Mouse (Mus musculus): Measurements from ENCODE around the gene Nrros. TPM values are rescaled to one million over a fixed set of nuclear protein-coding genes. Genes with fewer than 3 reads are reported as not detected.

Gene Nrros
- total and polyA plus RNA-seq, 3 experiments = 3.9 to 9.5 (median 4.7) TPM

DNA sequence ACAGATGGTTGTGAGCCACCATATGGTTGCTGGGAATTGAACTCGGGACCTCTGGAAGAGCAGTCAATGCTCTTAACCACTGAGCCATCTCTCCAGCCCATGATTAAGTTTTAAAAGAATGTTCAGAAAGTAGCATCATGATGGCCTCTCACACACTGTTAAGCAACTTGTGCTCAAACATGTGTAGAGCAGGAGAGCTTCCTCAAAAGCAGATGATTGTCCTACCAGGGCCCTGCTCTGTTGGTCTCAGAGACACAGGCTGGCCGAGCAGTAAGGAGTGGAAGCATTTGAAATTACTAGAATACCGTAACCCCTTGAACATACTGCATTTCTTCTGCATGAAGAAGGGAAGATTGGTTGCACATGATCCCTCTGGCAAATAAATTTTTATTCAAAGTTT, 6.4 kb downstream of the Nrros start:
- intact Hi-C loops (cut with DNase I) = no loop called here
- WGBS = 90% methylated on average over 3 of the region's 3 CpGs
- Histone ChIP-seq H3K36me3 (ENCODE audit: control insufficient read depth, insufficient read depth, low read length) (no peaks in the 10 kb centered on the region), H3K4me3 (no peak overlapping the region), H3K27ac (no peak overlapping the region), H3K27me3 (ENCODE audit: control insufficient read depth, insufficient read depth, low read length) (no peaks in the 10 kb centered on the region), H3K9ac (ENCODE audit: low read depth, low read length) (no peak overlapping the region), H3K4me1 (ENCODE audit: control insufficient read depth, insufficient read depth, low read length) (peaks cover 3% of the 10 kb centered on the region; the same call in 1 of the 2 replicates), H3K79me2 (replicated peaks; ENCODE audit: control insufficient read depth, insufficient read depth, low read length) (no peaks in the 10 kb centered on the region)
- TF ChIP-seq EP300 (IDR thresholded peaks at IDR 0.05; ENCODE audit: insufficient read depth, low read depth, low read length) = no peak
- no peak for DNase-seq

- TF ChIP-seq EP300 (IDR thresholded peaks at IDR 0.05; ENCODE audit: insufficient read depth, low read depth, low read length) (no peak), CTCF (IDR thresholded peaks at IDR 0.05) (no peak), POLR2A (IDR thresholded peaks at IDR 0.05; ENCODE audit: insufficient read depth, low read depth, low read length) (no peak)
Observed at GRCm38 (mm10) chr16:32157369-32157768, 8.0 kb downstream of the Nrros start.

DNA sequence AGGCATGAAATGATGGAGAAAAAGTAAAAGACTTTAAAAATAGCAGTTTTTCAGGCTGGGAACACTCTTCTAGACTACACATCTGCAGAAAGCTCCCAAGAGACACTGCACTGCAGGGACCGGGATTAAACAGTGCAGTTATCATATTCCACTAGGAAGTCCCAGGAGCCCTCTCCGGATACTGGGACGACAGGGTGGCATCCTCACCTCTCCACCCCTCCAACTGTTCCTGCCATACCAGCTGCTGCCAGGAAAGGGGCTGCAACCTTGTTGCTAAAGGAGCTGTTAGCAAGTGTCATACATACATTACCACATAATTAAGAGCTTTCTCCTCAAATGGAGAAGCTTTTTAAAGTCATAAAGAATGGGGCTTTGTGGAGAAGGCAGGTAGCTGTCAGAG, 8.7 kb downstream of the Nrros start:
- Histone ChIP-seq H3K4me1 (ENCODE audit: control insufficient read depth, insufficient read depth, low read length) (peaks cover 3% of the 10 kb centered on the region; the same call in 1 of the 2 replicates), H3K9ac (ENCODE audit: low read depth, low read length) (no peak overlapping the region), H3K27ac (no peak overlapping the region), H3K4me3 (no peak overlapping the region), H3K27me3 (ENCODE audit: control insufficient read depth, insufficient read depth, low read length) (no peaks in the 10 kb centered on the region), H3K36me3 (ENCODE audit: control insufficient read depth, insufficient read depth, low read length) (no peaks in the 10 kb centered on the region), H3K79me2 (replicated peaks; ENCODE audit: control insufficient read depth, insufficient read depth, low read length) (no peaks in the 10 kb centered on the region)
- intact Hi-C loops (cut with DNase I) = no loop called here
- no peak for TF ChIP-seq POLR2A (IDR thresholded peaks at IDR 0.05; ENCODE audit: insufficient read depth, low read depth, low read length)
- no peak for TF ChIP-seq EP300 (IDR thresholded peaks at IDR 0.05; ENCODE audit: insufficient read depth, low read depth, low read length)
- TF ChIP-seq CTCF (IDR thresholded peaks at IDR 0.05) = no peak
- 28% methylated on average over 3 of the region's 3 CpGs for WGBS
- no peak for DNase-seq

More at GRCm38 (mm10) chr16:32157369-32157768, 8.0 kb downstream of the Nrros start:
- Histone ChIP-seq H3K27me3 (ENCODE audit: control insufficient read depth, insufficient read depth, low read length) (no peaks in the 10 kb centered on the region), H3K4me3 (no peak overlapping the region), H3K4me1 (ENCODE audit: control insufficient read depth, insufficient read depth, low read length) (peaks cover 3% of the 10 kb centered on the region; the same call in 1 of the 2 replicates), H3K9ac (ENCODE audit: low read depth, low read length) (no peak overlapping the region), H3K36me3 (ENCODE audit: control insufficient read depth, insufficient read depth, low read length) (no peaks in the 10 kb centered on the region), H3K27ac (no peak overlapping the region), H3K79me2 (replicated peaks; ENCODE audit: control insufficient read depth, insufficient read depth, low read length) (no peaks in the 10 kb centered on the region)
- WGBS = 79% methylated on average over 2 of the region's 2 CpGs
- intact Hi-C loops (cut with DNase I) = no loop called here
- DNase-seq = no peak

DNA sequence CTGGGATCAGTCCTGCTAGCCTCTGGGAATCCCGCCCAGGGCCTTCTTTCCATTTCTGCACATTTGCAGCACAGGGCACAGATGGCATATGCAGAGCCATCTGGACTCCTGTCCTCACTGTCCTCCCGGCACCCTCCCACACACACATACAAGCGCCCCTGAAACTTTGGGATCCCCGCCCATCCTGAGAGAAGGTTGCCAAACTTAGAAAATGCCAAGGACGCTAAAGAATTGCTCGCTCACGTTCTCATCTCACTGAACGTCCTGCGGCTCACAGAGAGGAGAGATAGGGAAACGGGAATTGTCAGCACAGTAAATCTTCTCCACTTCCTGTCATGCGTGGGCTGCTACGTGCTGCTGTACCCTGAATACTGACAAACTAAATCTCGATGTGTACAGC, 11.0 kb downstream of the Nrros start:
- intact Hi-C loops (cut with DNase I) = no loop called here

GRCm38 (mm10) chr16:32153976-32154375, 11.4 kb downstream of the Nrros start:
- no peak overlapping the region for H3K9ac ChIP-seq (ENCODE audit: low read depth, low read length)
- H3K27ac ChIP-seq = no peak overlapping the region
- no peaks in the 10 kb centered on the region for H3K79me2 ChIP-seq (replicated peaks; ENCODE audit: control insufficient read depth, insufficient read depth, low read length)
- no peak for TF ChIP-seq CTCF (IDR thresholded peaks at IDR 0.05)
- no peak for TF ChIP-seq POLR2A (IDR thresholded peaks at IDR 0.05; ENCODE audit: insufficient read depth, low read depth, low read length)
- TF ChIP-seq EP300 (IDR thresholded peaks at IDR 0.05; ENCODE audit: insufficient read depth, low read depth, low read length) = no peak
- DNase-seq = no peak
- H3K4me3 ChIP-seq = no peak overlapping the region
- WGBS = 84% methylated on average over 1 of the region's 1 CpGs
- intact Hi-C loops (cut with DNase I) = no loop called here
- H3K36me3 ChIP-seq (ENCODE audit: control insufficient read depth, insufficient read depth, low read length) = no peaks in the 10 kb centered on the region
- no peaks in the 10 kb centered on the region for H3K27me3 ChIP-seq (ENCODE audit: control insufficient read depth, insufficient read depth, low read length)
- H3K4me1 ChIP-seq (ENCODE audit: control insufficient read depth, insufficient read depth, low read length) = peaks cover 3% of the 10 kb centered on the region; the same call in 1 of the 2 replicates

More for the DNA sequence above, 11.0 kb downstream of the Nrros start:
- Histone ChIP-seq H3K4me1 (ENCODE audit: control insufficient read depth, insufficient read depth, low read length) (peaks cover 3% of the 10 kb centered on the region; the same call in 1 of the 2 replicates), H3K79me2 (replicated peaks; ENCODE audit: control insufficient read depth, insufficient read depth, low read length) (no peaks in the 10 kb centered on the region), H3K27ac (no peak overlapping the region), H3K36me3 (ENCODE audit: control insufficient read depth, insufficient read depth, low read length) (no peaks in the 10 kb centered on the region), H3K9ac (ENCODE audit: low read depth, low read length) (no peak overlapping the region), H3K4me3 (no peak overlapping the region), H3K27me3 (ENCODE audit: control insufficient read depth, insufficient read depth, low read length) (no peaks in the 10 kb centered on the region)
- DNase-seq = no peak
- TF ChIP-seq CTCF (IDR thresholded peaks at IDR 0.05) = no peak
- TF ChIP-seq EP300 (IDR thresholded peaks at IDR 0.05; ENCODE audit: insufficient read depth, low read depth, low read length) = no peak
- no peak for TF ChIP-seq POLR2A (IDR thresholded peaks at IDR 0.05; ENCODE audit: insufficient read depth, low read depth, low read length)
- WGBS = 19% methylated on average over 13 of the region's 13 CpGs

GRCm38 (mm10) chr16:32147589-32148207, 17.7 kb downstream of the Nrros start:
- Histone ChIP-seq H3K4me3 (no peak overlapping the region), H3K27me3 (ENCODE audit: control insufficient read depth, insufficient read depth, low read length) (no peaks in the 10 kb centered on the region), H3K4me1 (ENCODE audit: control insufficient read depth, insufficient read depth, low read length) (no peaks in the 10 kb centered on the region), H3K36me3 (ENCODE audit: control insufficient read depth, insufficient read depth, low read length) (no peaks in the 10 kb centered on the region), H3K9ac (ENCODE audit: low read depth, low read length) (no peak overlapping the region), H3K79me2 (replicated peaks; ENCODE audit: control insufficient read depth, insufficient read depth, low read length) (no peaks in the 10 kb centered on the region), H3K27ac (peak overlapping the region; percentile 13)
- DNase-seq = no peak
- TF ChIP-seq CTCF (IDR thresholded peaks at IDR 0.05) (0 out of 2 replicates have a peak, but pooled peaks have one; percentile 16), EP300 (IDR thresholded peaks at IDR 0.05; ENCODE audit: insufficient read depth, low read depth, low read length) (no peak)
- intact Hi-C loops (cut with DNase I) = no loop called here
- 63% methylated on average over 11 of the region's 13 CpGs for WGBS
